ENCODE assay signal across 8 mouse cellular contexts in the genomic region with DNA sequence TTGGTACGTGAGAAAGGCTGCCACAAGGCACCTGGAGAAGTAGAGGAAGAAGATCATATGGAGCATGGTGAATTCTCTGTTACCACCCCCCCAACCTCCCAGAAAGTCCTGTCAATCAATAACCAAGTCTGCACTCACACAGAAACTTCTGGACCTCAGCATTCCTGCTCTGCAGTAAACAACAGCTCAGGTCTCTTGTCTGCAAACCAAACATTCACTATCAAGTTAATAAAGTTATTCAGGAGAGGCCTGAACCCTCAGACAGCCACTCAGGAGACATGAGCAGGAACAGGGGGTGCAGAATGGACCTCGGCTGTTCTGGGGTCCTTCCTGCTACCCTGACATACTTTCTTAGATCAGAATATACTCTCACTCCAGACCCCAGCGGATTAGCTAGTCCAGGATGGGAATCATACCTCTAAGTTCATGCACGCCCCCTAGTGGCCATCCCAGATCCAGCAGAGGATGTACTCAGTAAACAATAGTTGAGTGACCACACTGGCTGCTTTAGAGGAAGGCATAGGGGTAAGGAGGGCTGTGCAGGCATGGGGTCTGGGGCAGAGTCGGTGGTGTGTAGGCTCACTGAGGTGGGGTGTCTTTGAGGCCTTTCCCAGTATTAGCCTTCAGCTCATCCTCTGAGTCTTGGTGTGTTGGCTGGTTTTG. TPM values are rescaled to one million over a fixed set of nuclear protein-coding genes. Genes with fewer than 3 reads are reported as not detected.
DNase-seq lines count a peak whose midpoint lies in the region; ATAC-seq and TF ChIP-seq lines count a peak whose summit lies in the region.

No protein-coding gene starts in this region.

- no peak overlapping the region for H3K27ac ChIP-seq in hindbrain, postnatal 0 days
- no peak overlapping the region for H3K27ac ChIP-seq in hindbrain, embryonic 16.5 days (ENCODE audit: low read depth, low read length)
- H3K27ac ChIP-seq in olfactory bulb, adult 2 months (ENCODE audit: insufficient read depth, low read depth, low read length): no peak overlapping the region

- no peak overlapping the region for H3K4me3 ChIP-seq in hindbrain, postnatal 0 days (ENCODE audit: low read length)
- H3K4me3 ChIP-seq in hindbrain, embryonic 16.5 days (ENCODE audit: low read length): no peak overlapping the region
- no peak overlapping the region for H3K4me3 ChIP-seq in olfactory bulb, adult 2 months (ENCODE audit: insufficient read depth, low read depth, low read length)

- H3K4me2 ChIP-seq in hindbrain, postnatal 0 days (ENCODE audit: low read depth, low read length): no peak overlapping the region
- no peak overlapping the region for H3K4me2 ChIP-seq in hindbrain, embryonic 16.5 days (ENCODE audit: low read length)

- peak; percentile 71 for DNase-seq in hindbrain, postnatal 0 days (ENCODE audit: low spot score)
- peak; percentile 43 for DNase-seq in CD4-positive helper T cell, adult 2 months (ENCODE audit: low read depth, low spot score)
- DNase-seq in R1 (ENCODE audit: low read depth, low spot score) (peak; percentile 86), adipocyte (ENCODE audit: low spot score) (no peak)
- peak; percentile 93 for DNase-seq in kidney, adult 9 months
- no peak for DNase-seq in urinary bladder, postnatal 36 days (ENCODE audit: low spot score in 2 of 2)

- TF ChIP-seq POLR2A in olfactory bulb, adult 2 months (IDR thresholded peaks at IDR 0.05; ENCODE audit: insufficient read depth, low read depth, low read length): no peak

- ATAC-seq in hindbrain, postnatal 0 days: no peak
- ATAC-seq in hindbrain, embryonic 16.5 days: no peak

- H3K27me3 ChIP-seq in hindbrain, postnatal 0 days (ENCODE audit: insufficient read depth, low read length): no peaks in the 10 kb centered on the region
- H3K27me3 ChIP-seq in hindbrain, embryonic 16.5 days (replicated peaks; ENCODE audit: control insufficient read depth, insufficient read depth, low read length): 0 out of 2 replicates have a peak, but pooled peaks cover 2% of the 10 kb centered on the region

- 60% methylated on average over 5 of the region's 5 CpGs for WGBS in hindbrain, postnatal 0 days
- WGBS in hindbrain, embryonic 16.5 days: 52% methylated on average over 5 of the region's 5 CpGs
- 67% methylated on average over 5 of the region's 5 CpGs for WGBS in olfactory bulb, adult 2 months

- TF ChIP-seq CTCF in hindbrain, postnatal 0 days (IDR thresholded peaks at IDR 0.05; ENCODE audit: low read depth): peak; percentile 74
- peak; percentile 36; the same call in 1 of the 2 replicates for TF ChIP-seq CTCF in olfactory bulb, adult 2 months (IDR thresholded peaks at IDR 0.05; ENCODE audit: insufficient read depth, low read depth, low read length)

- no peak overlapping the region for H3K9ac ChIP-seq in hindbrain, postnatal 0 days (replicated peaks; ENCODE audit: low read length)
- no peak overlapping the region for H3K9ac ChIP-seq in hindbrain, embryonic 16.5 days (ENCODE audit: low read depth, low read length)

- H3K9me3 ChIP-seq in hindbrain, postnatal 0 days (ENCODE audit: low read length): no peaks in the 10 kb centered on the region
- no peaks in the 10 kb centered on the region for H3K9me3 ChIP-seq in hindbrain, embryonic 16.5 days (ENCODE audit: control insufficient read depth, low read length)

- H3K4me1 ChIP-seq in hindbrain, postnatal 0 days (ENCODE audit: insufficient read depth, low read length): no peaks in the 10 kb centered on the region
- peaks cover 5% of the 10 kb centered on the region for H3K4me1 ChIP-seq in hindbrain, embryonic 16.5 days (ENCODE audit: control insufficient read depth, insufficient read depth, low read depth, low read length)
- peaks cover 10% of the 10 kb centered on the region for H3K4me1 ChIP-seq in olfactory bulb, adult 2 months (ENCODE audit: control insufficient read depth, insufficient read depth, low read length)

- H3K36me3 ChIP-seq in hindbrain, postnatal 0 days (ENCODE audit: insufficient read depth, low read length): no peaks in the 10 kb centered on the region
- no peaks in the 10 kb centered on the region for H3K36me3 ChIP-seq in hindbrain, embryonic 16.5 days (ENCODE audit: control insufficient read depth, insufficient read depth, low read length)

RNA-seq across cellular contexts. Expression of gene Dscaml1, which starts 12.8 kb away (rescaled TPM):
- 37.5 and 47.4 TPM in 2 replicates for total RNA-seq in hindbrain, postnatal 0 days (2014; rRNA removed)
- polyA plus RNA-seq in hindbrain, postnatal 0 days (2015; fragmentation: Nextera tagmentation; extraction: Ambion mirVana): 10.5 and 12.4 TPM in 2 replicates
- polyA plus RNA-seq in hindbrain, embryonic 16.5 days (2015; fragmentation: Nextera tagmentation; extraction: Ambion mirVana): 10.8 and 17.7 TPM in 2 replicates
- not detected in 2 replicates for polyA plus RNA-seq in olfactory bulb, adult 2 months (2012; ENCODE audit: insufficient read depth, insufficient read length, low replicate concordance, missing spikeins)

RNA-seq across cellular contexts. Expression of gene Fxyd2, which starts 14.1 kb away (rescaled TPM):
- total RNA-seq in hindbrain, postnatal 0 days (2014; rRNA removed): 17.1 and 18.6 TPM in 2 replicates
- polyA plus RNA-seq in hindbrain, postnatal 0 days (2015; fragmentation: Nextera tagmentation; extraction: Ambion mirVana): 19.5 and 21.5 TPM in 2 replicates
- polyA plus RNA-seq in hindbrain, embryonic 16.5 days (2015; fragmentation: Nextera tagmentation; extraction: Ambion mirVana): 11.7 and 15.7 TPM in 2 replicates
- polyA plus RNA-seq in olfactory bulb, adult 2 months (2012; ENCODE audit: insufficient read depth, insufficient read length, low replicate concordance, missing spikeins): not detected in 2 replicates

RNA-seq across cellular contexts. Expression of gene Fxyd6, which starts 43.6 kb away (rescaled TPM):
- 461 and 490 TPM in 2 replicates for total RNA-seq in hindbrain, postnatal 0 days (2014; rRNA removed)
- 752 and 767 TPM in 2 replicates for polyA plus RNA-seq in hindbrain, postnatal 0 days (2015; fragmentation: Nextera tagmentation; extraction: Ambion mirVana)
- polyA plus RNA-seq in hindbrain, embryonic 16.5 days (2015; fragmentation: Nextera tagmentation; extraction: Ambion mirVana): 679 and 766 TPM in 2 replicates
- polyA plus RNA-seq in olfactory bulb, adult 2 months (2012; ENCODE audit: insufficient read depth, insufficient read length, low replicate concordance, missing spikeins): not detected in 2 replicates

Comparison
In these comparisons a context has a peak if more than half of its experiments do, and no peak if none do; other contexts are left out.
1. DNase-seq: peak in hindbrain, postnatal 0 days (single experiment), CD4-positive helper T cell, adult 2 months (single experiment), R1 (single experiment) and kidney, adult 9 months (single experiment); none in adipocyte (single experiment) and urinary bladder, postnatal 36 days (0 of 2).
2. RNA of gene Fxyd2, which starts 14.1 kb away (polyA plus RNA-seq): 19.5 to 21.5 TPM in hindbrain, postnatal 0 days and 11.7 to 15.7 TPM in hindbrain, embryonic 16.5 days; not detected in olfactory bulb, adult 2 months; every median in the first group is over 10 times any median in the second.